Mouse (Mus musculus): Measurements from ENCODE around the gene Pttg1ip.

DNA sequence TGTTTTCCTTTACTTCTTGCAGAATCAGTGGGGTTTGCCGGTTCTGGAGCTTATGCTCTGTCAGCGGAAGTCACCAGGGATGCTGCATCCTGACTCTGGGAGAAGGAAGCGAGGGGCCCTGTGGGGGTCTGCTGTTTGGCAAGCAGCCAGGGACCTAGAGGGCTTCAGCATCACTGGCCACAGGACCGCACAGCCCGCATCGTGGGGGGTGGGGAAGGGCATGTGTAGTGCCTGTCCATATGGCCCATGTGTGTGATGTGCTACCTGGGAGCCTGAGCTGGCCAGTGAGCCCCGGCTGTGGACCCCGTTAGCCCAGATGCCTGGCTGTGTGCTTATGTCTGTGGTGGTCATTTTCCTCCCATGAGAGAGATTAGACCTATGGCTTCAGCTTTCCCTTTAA lies 8.2 kb downstream of the Pttg1ip start:
- TF ChIP-seq CTCF (IDR thresholded peaks at IDR 0.05; ENCODE audit: insufficient read depth, low read length) (no peak), POLR2A (IDR thresholded peaks at IDR 0.05; ENCODE audit: borderline replicate concordance, extremely low read depth, low read depth, low read length) (no peak)

All from lung, adult 2 months (tissue).